Mouse (Mus musculus) cerebellum, adult 2 months (tissue): Measurements from ENCODE around the gene Car7. TPM values are rescaled to one million over a fixed set of nuclear protein-coding genes. Genes with fewer than 3 reads are reported as not detected.

Experiments
- DNase-seq, 2 experiments: peaks; one replicate each; pipeline ENCODE4 v3.0.0; 2021
- H3K27ac ChIP-seq: fragments of 200-500 bp; 2 replicates; pipeline ENCODE4 v1.5.1; 2012; ENCODE audit warnings: low read length, control low read depth, inconsistent platforms; ENCODE audit not compliant: insufficient read depth
- H3K27me3 ChIP-seq: fragments of 200-500 bp; 2 replicates; pipeline ENCODE4 v1.6.1; 2012; ENCODE audit warnings: inconsistent platforms, mild to moderate bottlenecking, low read length, moderate library complexity; ENCODE audit not compliant: control insufficient read depth, insufficient read depth
- H3K4me1 ChIP-seq: fragments of 200-500 bp; 2 replicates; pipeline ENCODE4 v1.6.1; 2011; ENCODE audit warnings: low read length; ENCODE audit not compliant: control insufficient read depth, insufficient read depth
- H3K4me3 ChIP-seq: fragments of 200-500 bp; replicated peaks from 2 replicates; pipeline ENCODE3; 2011; ENCODE audit warnings: mild to moderate bottlenecking, low read depth, low read length, control low read depth; ENCODE audit not compliant: insufficient read depth
- CTCF ChIP-seq: fragments of 200-500 bp; IDR thresholded peaks from 2 replicates; pipeline ENCODE4 v1.5.1; 2011; ENCODE audit warnings: low read depth, mild to moderate bottlenecking, control low read depth, low read length, moderate library complexity, borderline replicate concordance; ENCODE audit not compliant: insufficient read depth
- POLR2A ChIP-seq: fragments of 200-500 bp; IDR thresholded peaks from 2 replicates; pipeline ENCODE4 v1.6.1; 2011; ENCODE audit warnings: low read length, control low read depth, borderline replicate concordance; ENCODE audit not compliant: insufficient read depth
- WGBS: fragments of 180-500 bp; shearing (Covaris S2); methylation state at CpG from one replicate; pipeline ENCODE4 v1.1.7; 2018; 5-methylcytosine and 5-hydroxymethylcytosine counted together
- polyA plus RNA-seq: library from polyadenylated mRNA; depleted of rRNA; stranded (reverse); fragments of >200 nt; gene quantifications from 2 replicates; pipeline ENCODE4 v1.2.3, GENCODE M21; 2012; rRNA removed

The Car7 gene
- polyA plus RNA-seq, result 59.8 and 67.8 TPM in 2 replicates

DNA sequence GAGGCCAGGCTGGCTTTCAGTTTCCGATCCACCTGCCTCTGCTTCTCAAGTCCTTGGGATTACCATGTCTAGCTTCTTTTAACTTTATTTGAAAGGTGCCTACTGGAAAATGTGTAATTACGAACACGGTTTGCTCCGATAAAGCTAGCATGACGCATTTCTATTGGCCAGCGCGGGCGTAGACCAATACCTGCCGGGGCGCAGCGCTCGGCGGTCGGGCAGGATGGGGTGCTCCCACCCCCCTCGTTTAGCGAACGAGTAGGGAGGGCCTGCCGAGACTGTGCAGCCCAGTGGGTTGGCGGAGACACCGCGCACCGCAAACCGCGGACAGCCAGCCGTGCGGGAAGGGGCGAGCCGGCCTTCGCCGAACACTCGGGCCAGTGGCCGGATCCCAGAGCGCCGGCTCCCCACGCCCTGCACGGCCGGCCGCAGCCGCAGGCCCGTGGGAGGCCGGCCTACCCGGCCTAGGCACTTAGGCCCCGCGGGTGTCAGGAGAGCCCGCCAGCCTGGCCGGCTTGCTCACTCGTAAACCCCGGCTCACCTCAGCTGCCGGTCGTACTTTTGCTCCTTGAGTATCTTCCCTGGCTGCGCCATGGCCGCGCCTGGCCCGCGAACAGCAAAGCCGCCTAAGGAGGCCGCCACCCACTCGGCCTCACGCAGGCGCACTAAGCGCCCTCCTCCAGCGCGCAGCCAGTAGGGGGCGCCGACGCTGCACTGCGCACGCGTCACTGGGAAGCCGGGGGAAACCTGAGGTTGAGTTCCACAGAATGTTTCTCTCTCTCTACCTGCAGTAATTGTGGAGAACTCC is at the start of gene Car7, which contains the start of gene Nae1:
TSS of gene Car7 (plus strand) at position 719 of the 808 bp plus-strand sequence.
TSS of gene Nae1 (minus strand) at position 667 of the 808 bp plus-strand sequence.
- Histone ChIP-seq H3K27me3 (no peaks in the 10 kb centered on the region), H3K27ac (peak within 1 kb of the TSS; percentile 92), H3K4me1 (peaks cover 9% of the 10 kb centered on the region; the same call in 1 of the 2 replicates), H3K4me3 (peak within 1 kb of the TSS; percentile 86)
- peak; percentile 84 for TF ChIP-seq CTCF
- peak; percentile 91 for TF ChIP-seq POLR2A
- peak; percentile 93 to 98 for DNase-seq
- WGBS, result under 1% methylated on average over 70 of the region's 70 CpGs

GRCm38 (mm10) chr8:104509061-104510006 is 25.2 kb upstream of the Car7 start, which contains the start of gene Terb1:
Gene Terb1 (minus strand): TSS chr8:104509910.
- DNase-seq, result peak; percentile 46 to 57
- 1% methylated on average over 64 of the region's 64 CpGs for WGBS
- Histone ChIP-seq H3K4me3 (peak within 1 kb of the TSS; percentile 73), H3K4me1 (peaks cover 2% of the 10 kb centered on the region; the same call in 1 of the 2 replicates), H3K27me3 (no peaks in the 10 kb centered on the region), H3K27ac (no peak within 1 kb of the TSS; the same call in 1 of the 2 replicates)
- 0 out of 2 replicates have a peak, but pooled peaks have one; percentile 28 for TF ChIP-seq POLR2A
- no peak for TF ChIP-seq CTCF

- H3K4me3 ChIP-seq, result peak overlapping the region; percentile 73
Measured at GRCm38 (mm10) chr8:104510134-104510533, 24.4 kb upstream of the Car7 start.

GRCm38 (mm10) chr8:104517872-104518271 is 16.6 kb upstream of the Car7 start:
- no peak overlapping the region for H3K4me3 ChIP-seq
- DNase-seq, result no peak
- peaks cover 3% of the 10 kb centered on the region; the same call in 1 of the 2 replicates for H3K4me1 ChIP-seq
- 31% methylated on average over 5 of the region's 5 CpGs for WGBS
- TF ChIP-seq CTCF, result no peak
- no peak for TF ChIP-seq POLR2A
- H3K27me3 ChIP-seq, result no peaks in the 10 kb centered on the region
- no peak overlapping the region for H3K27ac ChIP-seq

More at GRCm38 (mm10) chr8:104510134-104510533, 24.4 kb upstream of the Car7 start:
- no peak overlapping the region for H3K27ac ChIP-seq
- DNase-seq, result no peak
- 64% methylated on average over 3 of the region's 3 CpGs for WGBS
- H3K27me3 ChIP-seq, result no peaks in the 10 kb centered on the region
- TF ChIP-seq POLR2A, result no peak
- no peak for TF ChIP-seq CTCF
- H3K4me1 ChIP-seq, result peaks cover 2% of the 10 kb centered on the region; the same call in 1 of the 2 replicates

- TF ChIP-seq CTCF, result no peak
- TF ChIP-seq POLR2A, result no peak
- Histone ChIP-seq H3K4me3 (no peak overlapping the region), H3K27me3 (no peaks in the 10 kb centered on the region), H3K27ac (peak overlapping the region; percentile 68), H3K4me1 (peaks cover 8% of the 10 kb centered on the region; the same call in 1 of the 2 replicates)
- WGBS, result 9% methylated on average over 6 of the region's 6 CpGs
- DNase-seq, result peak; percentile 83 to 91
Measured at GRCm38 (mm10) chr8:104529671-104530070, 4.8 kb upstream of the Car7 start.

GRCm38 (mm10) chr8:104533551-104533950 is 938 bp upstream of the Car7 start:
- 8% methylated on average over 7 of the region's 7 CpGs for WGBS
- H3K4me3 ChIP-seq, result peak overlapping the region; percentile 86
- TF ChIP-seq CTCF, result no peak
- TF ChIP-seq POLR2A, result no peak
- no peak for DNase-seq
- H3K4me1 ChIP-seq, result peaks cover 10% of the 10 kb centered on the region; the same call in 1 of the 2 replicates
- H3K27me3 ChIP-seq, result no peaks in the 10 kb centered on the region
- H3K27ac ChIP-seq, result 0 out of 2 replicates have a peak overlapping the region, but pooled peaks have one; percentile 92

- H3K4me3 ChIP-seq, result peak overlapping the region; percentile 86
- H3K4me1 ChIP-seq, result peaks cover 12% of the 10 kb centered on the region; the same call in 1 of the 2 replicates
- H3K27ac ChIP-seq, result peak overlapping the region; percentile 57
- TF ChIP-seq POLR2A, result no peak
- TF ChIP-seq CTCF, result no peak
- no peaks in the 10 kb centered on the region for H3K27me3 ChIP-seq
- WGBS, result 2% methylated on average over 9 of the region's 9 CpGs
- peak in 1 of 2 experiments; percentile 61 for DNase-seq
Measured at GRCm38 (mm10) chr8:104534779-104535141, 271 bp downstream of the Car7 start.
